Mouse (Mus musculus) urinary bladder, postnatal 36 days (tissue): Measurements from ENCODE around the gene Arl15.

Experiments
- DNase-seq, 2 experiments: peaks; one replicate each; pipeline ENCODE4 v3.0.0; 2022; ENCODE audit warnings: low spot score in 2 of 2, mixed read lengths in 1 of 2

Gene Arl15

GRCm38 (mm10) chr13:113981461-113982000 is 187.2 kb downstream of the Arl15 start:
- DNase-seq: no peak

- DNase-seq: no peak
Observed at GRCm38 (mm10) chr13:113983633-113984032, 189.3 kb downstream of the Arl15 start.

GRCm38 (mm10) chr13:113984491-113984890 is 190.2 kb downstream of the Arl15 start:
- no peak for DNase-seq

- DNase-seq: peak in 1 of 2 experiments; percentile 63
Observed at GRCm38 (mm10) chr13:113986864-113987562, 192.7 kb downstream of the Arl15 start.

GRCm38 (mm10) chr13:113990247-113990646 is 195.9 kb downstream of the Arl15 start:
- DNase-seq: no peak

GRCm38 (mm10) chr13:113990701-113991100 is 196.4 kb downstream of the Arl15 start:
- DNase-seq: peak in 1 of 2 experiments; percentile 9

- no peak for DNase-seq
Observed at GRCm38 (mm10) chr13:113993066-113993465, 198.8 kb downstream of the Arl15 start.

- no peak for DNase-seq
Observed at GRCm38 (mm10) chr13:113994586-113994985, 200.3 kb downstream of the Arl15 start.

GRCm38 (mm10) chr13:113995490-113996236 is 201.4 kb downstream of the Arl15 start:
- no peak for DNase-seq

- DNase-seq: no peak
Observed at GRCm38 (mm10) chr13:113998811-113999210, 204.5 kb downstream of the Arl15 start.

GRCm38 (mm10) chr13:114003463-114003862 is 209.2 kb downstream of the Arl15 start:
- DNase-seq: no peak

- DNase-seq: no peak
Observed at GRCm38 (mm10) chr13:114004191-114004590, 209.9 kb downstream of the Arl15 start.

GRCm38 (mm10) chr13:114009786-114010185 is 215.5 kb downstream of the Arl15 start:
- DNase-seq: no peak

- DNase-seq: no peak
Observed at GRCm38 (mm10) chr13:114010521-114010920, 216.2 kb downstream of the Arl15 start.

- DNase-seq: peak in 1 of 2 experiments; percentile 9
Observed at GRCm38 (mm10) chr13:114011019-114011418, 216.7 kb downstream of the Arl15 start.

- no peak for DNase-seq
Observed at GRCm38 (mm10) chr13:114017928-114018327, 223.6 kb downstream of the Arl15 start.

GRCm38 (mm10) chr13:114023541-114023940 is 229.2 kb downstream of the Arl15 start:
- DNase-seq: peak in 1 of 2 experiments; percentile 8

GRCm38 (mm10) chr13:114026306-114026705 is 232.0 kb downstream of the Arl15 start:
- no peak for DNase-seq

- DNase-seq: no peak
Observed at GRCm38 (mm10) chr13:114026751-114027150, 232.4 kb downstream of the Arl15 start.

GRCm38 (mm10) chr13:114048071-114048470 is 253.8 kb downstream of the Arl15 start:
- DNase-seq: no peak

GRCm38 (mm10) chr13:114048688-114049087 is 254.4 kb downstream of the Arl15 start:
- no peak for DNase-seq

GRCm38 (mm10) chr13:114051151-114051850 is 257.0 kb downstream of the Arl15 start:
- no peak for DNase-seq
